Mouse (Mus musculus) NIH3T3 (cell line): ENCODE measurements around the gene Sfxn5.

Source experiments
- DNase-seq: peaks from one replicate; pipeline ENCODE4 v3.0.0-alpha.2; 2012; ENCODE audit warnings: low read depth

The Sfxn5 gene

DNA sequence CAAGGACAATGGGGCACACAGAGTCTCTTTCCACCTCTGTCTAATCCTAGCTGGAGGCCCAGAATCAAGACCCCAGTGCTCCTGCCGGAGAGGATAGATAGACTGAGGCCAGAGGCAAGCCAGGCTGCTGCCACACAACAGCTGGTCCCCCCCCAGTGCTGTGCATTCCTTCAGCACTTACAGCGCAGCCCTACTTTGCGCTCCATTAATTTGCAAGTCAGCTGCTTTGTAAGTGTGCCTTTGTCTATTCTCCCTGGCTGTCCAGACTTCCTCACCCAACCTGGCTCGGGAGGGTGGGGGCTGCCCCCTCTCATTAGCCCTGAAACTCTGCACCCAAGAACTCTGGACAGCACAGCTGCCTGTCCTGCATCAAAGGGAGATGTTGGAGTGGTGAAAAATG lies 101.2 kb downstream of the Sfxn5 start:
- no peak for DNase-seq

DNA sequence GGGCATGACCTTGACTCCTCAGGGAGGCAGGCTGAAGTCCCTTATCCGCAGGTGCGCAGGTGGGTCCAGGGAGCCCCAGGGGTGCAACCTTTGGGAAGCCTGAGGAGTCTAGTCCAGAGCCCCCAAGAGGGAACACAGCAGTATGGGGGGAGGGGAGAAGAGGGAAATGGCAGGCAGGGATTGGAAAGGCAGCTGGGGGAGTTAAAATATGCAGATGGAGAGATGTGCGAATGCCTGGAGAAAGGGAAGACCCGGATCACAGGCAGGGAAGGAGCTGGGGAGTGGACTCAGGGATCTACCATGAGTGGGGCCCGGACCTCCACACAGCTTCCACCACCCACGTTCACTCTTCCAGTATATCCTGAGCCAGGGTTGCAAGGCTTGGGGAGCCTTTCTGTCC lies 101.8 kb downstream of the Sfxn5 start:
- no peak for DNase-seq

DNA sequence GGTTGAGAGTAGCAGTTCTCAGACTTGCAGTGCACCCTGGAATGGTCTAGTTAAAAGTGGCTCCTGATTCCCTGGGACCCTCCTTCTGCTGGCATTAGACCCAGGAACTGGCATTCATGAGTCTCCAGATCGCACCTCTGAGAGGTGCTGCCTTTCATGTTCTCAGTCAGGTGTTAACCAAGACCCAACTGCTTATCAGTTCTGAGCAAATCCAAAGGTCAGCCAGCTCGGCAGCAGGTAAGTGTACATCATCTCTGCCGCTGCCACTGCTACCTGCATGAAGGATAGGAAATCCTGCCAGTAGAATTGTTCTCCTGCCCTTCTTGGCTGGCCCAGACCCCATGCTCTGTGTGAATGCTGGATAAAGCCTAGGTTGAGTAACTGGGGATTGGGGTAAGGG lies 102.5 kb downstream of the Sfxn5 start:
- DNase-seq, result no peak

DNA sequence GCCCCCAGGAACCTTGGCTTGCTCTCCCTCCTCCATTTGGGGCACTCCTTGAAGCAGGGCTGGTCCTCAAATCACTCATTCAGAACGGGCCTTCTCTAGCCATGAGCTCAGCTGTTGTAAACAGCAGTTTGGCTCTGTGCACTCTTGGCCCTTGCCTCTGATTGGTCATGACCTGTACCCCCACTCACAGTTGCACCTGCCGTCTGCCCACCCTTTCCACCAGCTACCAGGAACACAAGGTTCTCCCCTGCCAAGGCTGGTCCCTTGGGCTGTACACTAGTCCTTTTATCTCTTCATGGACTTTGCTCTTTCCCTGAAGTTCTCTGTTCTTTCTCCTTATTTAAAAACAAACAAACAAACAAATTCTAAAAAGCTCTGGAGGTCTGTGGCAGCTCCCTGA lies 105.7 kb downstream of the Sfxn5 start:
- no peak for DNase-seq

DNA sequence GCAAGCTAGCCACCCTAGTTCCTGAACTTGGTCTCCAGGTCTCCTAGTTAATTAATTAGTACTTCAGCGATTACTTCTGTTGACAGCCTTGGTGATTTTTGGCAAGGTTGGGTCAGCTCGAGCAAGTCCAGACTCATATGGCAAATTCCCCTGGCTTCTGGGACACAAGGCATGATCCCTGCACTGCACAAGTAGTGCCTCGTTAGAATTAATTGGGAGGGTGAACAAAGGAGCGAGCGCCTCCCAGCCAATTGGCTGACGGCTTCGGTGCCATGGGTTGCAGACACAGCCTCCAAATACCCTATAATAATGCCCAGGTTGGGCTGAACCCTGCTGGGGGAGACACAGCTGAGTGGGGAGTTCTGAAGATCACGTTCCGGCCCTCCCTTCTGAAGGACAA lies 106.7 kb downstream of the Sfxn5 start:
- no peak for DNase-seq

GRCm38 (mm10) chr6:85224442-85224891 lies 108.8 kb downstream of the Sfxn5 start:
- DNase-seq, result peak; percentile 74

GRCm38 (mm10) chr6:85223498-85224150 lies 109.6 kb downstream of the Sfxn5 start:
- no peak for DNase-seq

DNA sequence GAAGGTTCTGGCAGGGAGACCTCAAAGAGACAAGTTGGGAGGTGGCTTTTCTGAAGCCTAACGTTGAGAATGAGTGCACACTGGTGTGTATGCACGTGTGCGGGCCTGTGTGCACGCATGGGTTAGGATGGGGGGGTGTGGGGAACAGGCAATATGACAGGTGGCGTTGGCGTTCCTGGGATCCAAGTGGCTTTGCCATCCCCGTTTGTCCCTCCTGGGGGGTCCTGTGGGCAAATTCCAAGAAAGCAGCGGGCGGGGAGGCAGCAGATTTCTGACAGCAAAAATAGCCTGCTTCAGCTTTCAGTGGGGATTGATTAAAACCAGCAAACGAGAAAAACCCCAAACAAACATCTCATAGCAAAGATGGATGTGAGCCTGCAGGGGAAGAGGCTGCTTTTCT lies 110.7 kb downstream of the Sfxn5 start:
- no peak for DNase-seq

- no peak for DNase-seq
Observed at GRCm38 (mm10) chr6:85220917-85221316, 112.3 kb downstream of the Sfxn5 start.

DNA sequence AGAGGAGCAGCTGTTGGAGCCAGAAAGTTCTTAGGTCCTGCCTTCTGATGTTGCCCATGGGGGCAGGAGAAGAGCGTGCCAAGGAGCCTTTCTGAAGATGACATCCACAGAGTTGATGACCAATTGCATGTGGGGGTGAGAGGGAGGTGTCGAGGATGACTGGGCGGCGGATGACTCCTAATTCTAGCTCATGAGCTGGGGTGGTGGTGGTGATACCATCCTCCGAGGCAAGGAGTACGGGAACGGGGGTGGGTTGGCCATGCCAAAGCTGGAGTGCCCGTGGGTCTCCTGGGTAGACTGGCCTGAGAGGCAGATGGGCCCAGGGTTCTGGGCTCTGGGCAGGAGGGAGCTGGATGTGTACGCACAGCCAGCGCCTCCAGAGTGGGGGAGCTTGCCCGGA lies 113.5 kb downstream of the Sfxn5 start:
- DNase-seq, result no peak

- peak; percentile 83 for DNase-seq
Observed at GRCm38 (mm10) chr6:85218684-85219445, 114.4 kb downstream of the Sfxn5 start.

DNA sequence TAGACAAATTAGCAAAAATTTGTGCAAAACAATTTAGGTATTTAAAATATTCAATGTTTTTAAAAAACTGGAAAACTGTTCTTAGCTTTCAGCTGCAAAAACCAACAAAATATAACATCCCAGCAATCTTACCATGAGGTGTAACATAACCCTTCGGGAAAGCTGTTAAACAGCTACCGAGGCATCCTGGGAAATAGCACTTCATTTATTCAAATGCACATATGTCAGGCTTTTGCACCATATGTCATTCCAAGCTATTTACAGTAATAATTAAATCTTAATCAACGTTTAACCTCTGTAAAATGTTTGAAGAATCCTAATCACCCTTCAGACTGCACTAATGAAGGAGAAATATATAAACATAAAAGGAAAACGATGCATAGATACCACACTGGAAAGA lies 115.0 kb downstream of the Sfxn5 start:
- DNase-seq, result no peak

- no peak for DNase-seq
Observed at GRCm38 (mm10) chr6:85210686-85211085, 122.5 kb downstream of the Sfxn5 start.

- DNase-seq, result peak; percentile 41
Observed at GRCm38 (mm10) chr6:85209226-85209967, 123.8 kb downstream of the Sfxn5 start.

DNA sequence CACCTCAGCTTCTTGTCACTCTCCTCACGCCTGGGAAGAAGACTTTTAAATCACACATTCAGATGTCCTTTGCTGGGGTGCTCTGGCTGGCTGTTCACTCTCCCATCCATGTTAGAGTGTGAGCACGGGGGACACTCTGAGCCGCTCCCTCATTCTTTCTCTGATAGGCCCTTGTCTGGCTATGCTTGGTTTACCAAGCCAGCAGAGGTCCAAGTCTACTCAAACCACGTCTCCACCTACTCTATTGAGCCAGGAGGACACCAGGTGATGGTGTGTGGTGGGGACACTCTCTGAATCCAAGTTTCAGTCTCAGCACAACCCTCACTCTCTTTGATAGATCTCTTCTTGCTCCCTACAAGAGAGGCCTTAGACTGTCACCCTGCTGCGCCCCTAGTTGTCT lies 125.9 kb downstream of the Sfxn5 start:
- no peak for DNase-seq

- DNase-seq, result no peak
Observed at GRCm38 (mm10) chr6:85206939-85207285, 126.3 kb downstream of the Sfxn5 start.

DNA sequence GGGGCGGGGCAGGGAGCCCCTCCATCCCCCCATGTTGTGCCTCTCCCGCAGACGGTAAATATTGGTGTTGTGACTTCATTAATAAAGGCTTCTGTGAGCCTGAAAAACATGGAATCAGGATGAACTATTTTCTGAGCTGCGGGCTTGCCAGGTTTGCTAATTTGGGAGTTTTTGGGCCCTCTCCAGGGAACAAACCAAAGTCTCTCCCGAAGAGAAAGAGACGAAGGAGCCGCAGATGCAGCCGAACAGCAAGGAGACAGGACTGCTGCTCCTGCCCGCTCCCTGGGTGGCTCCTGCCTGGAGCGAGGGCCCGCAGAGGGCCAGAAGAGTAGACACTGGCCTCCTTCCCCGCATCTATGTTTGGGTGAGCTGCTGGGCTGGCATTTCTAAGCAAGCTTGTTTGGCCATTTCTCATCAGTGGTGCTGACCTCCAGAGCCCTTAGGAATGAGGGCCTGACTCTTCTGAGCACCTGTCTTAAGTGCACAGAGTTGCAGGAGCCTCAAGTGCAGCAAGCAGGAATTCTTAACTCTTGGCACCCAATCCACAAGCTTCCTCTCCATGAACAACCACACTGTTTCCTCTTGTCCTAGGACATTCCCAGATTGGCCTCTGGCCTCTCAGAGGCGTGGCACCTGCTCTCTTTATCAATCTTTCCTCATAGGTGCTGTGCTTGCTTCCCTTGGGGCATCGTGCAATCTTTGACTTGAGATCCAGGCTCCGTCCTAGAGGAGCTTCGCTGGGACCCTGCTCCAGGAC lies 126.9 kb downstream of the Sfxn5 start:
- DNase-seq, result no peak

DNA sequence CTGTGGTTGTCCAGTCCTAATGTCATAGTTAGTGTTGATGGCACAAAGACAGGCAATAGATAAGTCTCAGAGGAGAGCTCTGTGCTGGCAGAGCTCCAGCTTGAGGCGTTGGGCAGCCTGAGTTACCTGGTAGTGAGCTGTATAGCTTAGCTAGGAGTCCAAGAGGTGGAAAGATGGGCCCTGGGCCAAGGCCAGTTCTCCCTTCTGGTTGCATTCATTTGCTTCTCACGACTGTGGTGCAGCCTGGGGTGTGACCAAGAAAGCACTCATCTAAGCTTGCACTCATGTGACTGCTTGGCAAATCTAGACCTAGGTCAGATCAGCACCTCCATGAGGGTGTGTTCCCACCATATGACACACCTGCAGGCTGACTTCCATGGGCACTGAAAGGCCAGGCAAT lies 135.3 kb downstream of the Sfxn5 start:
- DNase-seq, result no peak

DNA sequence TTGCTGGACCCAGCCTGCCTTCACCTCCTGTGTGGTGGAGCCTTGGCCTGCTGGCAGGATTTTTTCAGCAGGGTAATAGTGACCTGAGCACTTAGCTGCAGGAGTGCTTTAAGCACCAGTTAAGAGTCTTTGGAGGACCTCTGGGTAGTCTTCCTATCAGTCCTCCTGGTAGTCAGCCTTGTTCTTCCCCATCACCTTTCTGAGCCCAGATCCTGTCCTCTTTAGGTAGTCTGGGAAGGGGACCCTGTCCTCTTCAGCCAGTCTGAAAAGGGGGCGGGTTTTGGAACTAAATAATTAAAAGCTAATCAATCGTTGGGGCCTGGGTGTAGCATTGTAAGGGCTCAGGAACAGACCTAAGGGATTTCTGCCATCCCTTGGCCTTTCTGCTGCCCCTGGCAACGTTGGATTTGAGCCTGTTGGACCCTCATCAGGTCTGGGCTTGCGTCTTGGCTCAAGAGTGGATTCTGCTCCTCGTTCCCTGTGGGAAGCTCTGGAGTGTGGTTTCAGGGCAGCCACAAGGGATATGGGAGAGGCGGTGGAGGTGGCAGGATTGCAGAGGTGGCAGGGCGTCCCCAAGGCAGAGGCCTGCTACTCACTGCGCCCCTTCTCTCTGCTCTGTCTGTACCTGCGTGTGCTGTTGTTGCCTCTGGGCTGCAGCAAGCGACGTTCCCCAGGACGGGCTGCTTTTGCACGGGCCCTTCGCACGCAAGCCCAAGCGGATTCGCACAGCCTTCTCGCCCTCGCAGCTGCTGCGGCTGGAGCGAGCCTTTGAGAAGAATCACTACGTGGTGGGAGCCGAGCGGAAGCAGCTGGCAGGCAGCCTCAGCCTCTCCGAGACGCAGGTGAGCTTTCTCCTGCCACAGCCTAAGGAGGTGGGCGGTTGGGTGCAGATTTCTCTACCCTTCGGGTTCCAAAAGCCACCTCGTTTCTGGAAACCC lies 139.6 kb downstream of the Sfxn5 start:
- no peak for DNase-seq

DNA sequence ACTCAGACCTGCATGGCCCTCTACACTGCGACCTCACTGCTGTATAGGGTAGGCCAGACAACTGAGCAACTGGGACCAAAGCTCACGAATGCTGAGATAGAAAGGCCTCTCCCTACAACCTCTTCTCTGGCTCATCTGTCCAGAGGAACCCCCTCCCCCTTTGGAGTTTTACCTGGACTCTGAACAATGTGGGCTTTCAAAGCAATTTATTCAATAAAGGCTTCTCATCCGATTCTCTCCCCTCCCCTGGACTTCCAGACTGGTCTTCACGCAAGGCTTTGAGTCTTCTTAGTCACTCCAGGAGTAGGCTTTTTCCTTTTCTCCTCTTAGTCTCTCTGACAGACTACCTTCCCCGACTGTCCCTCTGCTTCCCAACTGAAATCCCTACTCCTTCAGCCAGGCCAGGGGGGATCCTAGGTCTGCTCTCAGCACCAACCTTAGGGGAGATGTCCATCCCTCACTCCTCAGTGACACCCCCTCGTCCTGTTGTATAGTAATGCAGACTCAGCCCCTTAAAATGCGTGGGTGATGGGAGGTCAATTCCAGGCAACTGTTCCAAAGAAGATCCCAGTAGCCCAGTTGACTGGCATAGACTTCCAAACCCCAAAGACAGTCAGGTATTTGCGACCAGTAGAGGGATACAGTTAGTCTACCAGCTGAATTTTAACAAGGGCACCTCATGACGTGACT lies 141.3 kb downstream of the Sfxn5 start:
- no peak for DNase-seq

- no peak for DNase-seq
Observed at GRCm38 (mm10) chr6:85190671-85191070, 142.6 kb downstream of the Sfxn5 start.
